Mouse (Mus musculus) kidney, embryonic 14.5 days (tissue): ENCODE data around the gene Gimap7. TPM values are rescaled to one million over a fixed set of nuclear protein-coding genes. Genes with fewer than 3 reads are reported as not detected.

Experiments
- ATAC-seq: fragments of 200-750 bp; cut with Nextera tagmentation; 2 replicates; pipeline ENCODE4 v1.8.0; 2017; ENCODE audit warnings: moderate number of reproducible peaks, mild to moderate bottlenecking, moderate TSS enrichment, moderate library complexity; ENCODE audit not compliant: low FRiP score, low TSS enrichment
- H3K27ac ChIP-seq: fragments of 300-500 bp; sonication (generic); 2 replicates; pipeline ENCODE4 v1.5.1; 2014; ENCODE audit warnings: low read depth, mild to moderate bottlenecking, low read length, moderate library complexity, mixed read lengths
- H3K27me3 ChIP-seq: fragments of 300-500 bp; sonication (generic); 2 replicates; pipeline ENCODE4 v1.6.1; 2014; ENCODE audit warnings: mild to moderate bottlenecking, low read length; ENCODE audit not compliant: control insufficient read depth, insufficient read depth
- H3K36me3 ChIP-seq: fragments of 300-500 bp; sonication (generic); 2 replicates; pipeline ENCODE4 v1.6.1; 2014; ENCODE audit warnings: low read length, mixed read lengths; ENCODE audit not compliant: control insufficient read depth, insufficient read depth
- H3K4me1 ChIP-seq: fragments of 300-500 bp; sonication (generic); 2 replicates; pipeline ENCODE4 v1.6.1; 2014; ENCODE audit warnings: low read length, mixed read lengths; ENCODE audit not compliant: control insufficient read depth, insufficient read depth
- H3K4me2 ChIP-seq: fragments of 300-500 bp; sonication (generic); replicated peaks from 2 replicates; pipeline ENCODE4 v1.6.1; 2014; ENCODE audit warnings: low read depth, mild to moderate bottlenecking, low read length
- H3K4me3 ChIP-seq: fragments of 300-500 bp; sonication (generic); 2 replicates; pipeline ENCODE4 v1.5.1; 2014; ENCODE audit warnings: mild to moderate bottlenecking, low read length
- H3K9ac ChIP-seq: fragments of 300-500 bp; sonication (generic); 2 replicates; pipeline ENCODE4 v1.6.1; 2014; ENCODE audit warnings: low read depth, mild to moderate bottlenecking, low read length, moderate library complexity
- H3K9me3 ChIP-seq: fragments of 300-500 bp; sonication (generic); 2 replicates; pipeline ENCODE4 v1.6.1; 2016; ENCODE audit warnings: low read length; ENCODE audit not compliant: control insufficient read depth
- WGBS: fragments of 180-500 bp; shearing (Covaris S2); extraction: QIAGEN DNeasy Blood & Tissue Kit; methylation state at CpG from one replicate; pipeline ENCODE4 v1.1.7; 2014; 5-methylcytosine and 5-hydroxymethylcytosine counted together
- polyA plus RNA-seq: library from polyadenylated mRNA; unstranded; fragments of >200 nt; fragmentation: Nextera tagmentation; extraction: Ambion mirVana; gene quantifications from 2 replicates; pipeline ENCODE4 v1.2.1, GENCODE M21; 2014

Gene Gimap7
- polyA plus RNA-seq, 1 experiment from 2014 or later = not detected

GRCm38 (mm10) chr6:48685694-48686665 lies 32.4 kb upstream of the Gimap7 start:
- Histone ChIP-seq H3K9me3 (no peaks in the 10 kb centered on the region), H3K9ac (no peak overlapping the region), H3K4me3 (0 out of 2 replicates have a peak overlapping the region, but pooled peaks have one; percentile 9), H3K27ac (no peak overlapping the region), H3K4me1 (no peaks in the 10 kb centered on the region), H3K4me2 (peak overlapping the region; percentile 8), H3K27me3 (no peaks in the 10 kb centered on the region), H3K36me3 (no peaks in the 10 kb centered on the region)
- WGBS = 78% methylated on average over 7 of the region's 7 CpGs
- no peak for ATAC-seq

DNA sequence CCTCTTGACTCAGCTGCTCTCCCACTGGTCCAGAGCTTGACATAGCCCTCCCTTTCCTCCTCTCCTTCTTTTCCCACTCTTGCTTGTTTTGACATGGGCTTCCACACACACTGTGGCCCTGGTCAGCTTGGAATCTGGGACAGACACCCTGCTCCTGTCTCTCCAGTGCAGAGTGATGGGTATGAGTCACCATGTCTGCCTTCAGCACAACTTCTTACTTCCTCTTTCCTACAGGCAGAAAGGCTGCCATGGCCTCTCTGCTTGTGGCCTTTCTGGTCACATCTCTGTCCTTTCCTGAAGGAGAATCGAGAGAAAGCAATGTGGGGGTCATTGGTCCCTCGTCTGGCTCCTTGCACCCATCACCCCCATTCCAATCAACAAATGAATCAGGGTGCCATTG lies 31.3 kb upstream of the Gimap7 start:
- Histone ChIP-seq H3K27ac (no peak overlapping the region), H3K27me3 (no peaks in the 10 kb centered on the region), H3K4me3 (no peak overlapping the region), H3K4me1 (no peaks in the 10 kb centered on the region), H3K36me3 (no peaks in the 10 kb centered on the region), H3K9ac (no peak overlapping the region), H3K4me2 (no peak overlapping the region), H3K9me3 (no peaks in the 10 kb centered on the region)
- WGBS = 77% methylated on average over 2 of the region's 2 CpGs
- ATAC-seq = no peak

GRCm38 (mm10) chr6:48689320-48689719 lies 29.1 kb upstream of the Gimap7 start:
- WGBS = 75% methylated on average over 2 of the region's 2 CpGs
- no peak overlapping the region for H3K4me2 ChIP-seq
- H3K36me3 ChIP-seq = no peaks in the 10 kb centered on the region
- H3K4me1 ChIP-seq = no peaks in the 10 kb centered on the region
- H3K4me3 ChIP-seq = no peak overlapping the region
- no peaks in the 10 kb centered on the region for H3K9me3 ChIP-seq
- ATAC-seq = no peak
- H3K27ac ChIP-seq = no peak overlapping the region
- H3K9ac ChIP-seq = no peak overlapping the region
- no peaks in the 10 kb centered on the region for H3K27me3 ChIP-seq

- Histone ChIP-seq H3K9ac (no peak overlapping the region), H3K27me3 (no peaks in the 10 kb centered on the region), H3K36me3 (no peaks in the 10 kb centered on the region), H3K9me3 (no peaks in the 10 kb centered on the region), H3K4me1 (no peaks in the 10 kb centered on the region), H3K4me3 (no peak overlapping the region), H3K27ac (no peak overlapping the region), H3K4me2 (no peak overlapping the region)
- 87% methylated on average over 6 of the region's 6 CpGs for WGBS
- no peak for ATAC-seq
These were observed 25.5 kb upstream of the Gimap7 start for GRCm38 (mm10) chr6:48692962-48693361.

DNA sequence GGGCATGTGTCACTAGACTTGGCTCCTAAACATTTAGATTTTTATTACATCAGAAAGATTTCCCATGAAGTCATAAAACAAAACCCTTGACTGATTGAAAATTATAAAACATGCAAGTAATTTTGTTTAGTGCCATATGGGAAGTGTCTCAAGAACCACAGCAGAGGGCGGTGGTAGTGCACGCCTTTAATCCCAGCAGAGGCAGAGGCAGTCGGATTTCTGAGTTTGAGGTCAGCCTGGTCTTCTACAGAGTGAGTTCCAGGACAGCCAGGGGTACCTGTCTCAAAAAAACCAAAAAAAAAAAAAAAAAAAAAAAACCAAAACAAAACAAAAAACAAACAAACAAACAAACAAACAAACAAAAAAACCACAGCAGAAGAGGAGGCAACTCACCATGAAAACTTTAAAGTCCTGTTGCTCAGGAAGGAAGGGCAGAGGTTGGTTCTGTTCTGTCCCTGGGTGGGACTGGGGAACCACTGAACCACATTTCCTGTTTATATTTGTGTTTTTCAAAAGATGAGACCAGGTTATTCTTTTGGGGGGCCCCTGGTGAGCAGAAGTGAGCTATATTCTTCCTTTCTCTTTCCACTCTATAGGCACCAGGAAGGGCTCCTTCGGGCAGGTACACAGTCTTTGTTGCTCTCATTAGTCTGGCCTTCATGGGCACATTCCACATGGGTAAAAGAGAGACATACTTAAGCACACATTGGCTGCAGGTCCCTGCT lies 21.4 kb upstream of the Gimap7 start:
- no peaks in the 10 kb centered on the region for H3K9me3 ChIP-seq
- H3K4me2 ChIP-seq = no peak overlapping the region
- peak overlapping the region; percentile 31; the same call in 1 of the 2 replicates for H3K27ac ChIP-seq
- no peak for ATAC-seq
- no peak overlapping the region for H3K9ac ChIP-seq
- H3K4me3 ChIP-seq = no peak overlapping the region
- 77% methylated on average over 4 of the region's 4 CpGs for WGBS
- no peaks in the 10 kb centered on the region for H3K27me3 ChIP-seq
- no peaks in the 10 kb centered on the region for H3K36me3 ChIP-seq
- H3K4me1 ChIP-seq = no peaks in the 10 kb centered on the region

GRCm38 (mm10) chr6:48697555-48697930 lies 20.9 kb upstream of the Gimap7 start:
- H3K27ac ChIP-seq = peak overlapping the region; percentile 31; the same call in 1 of the 2 replicates

DNA sequence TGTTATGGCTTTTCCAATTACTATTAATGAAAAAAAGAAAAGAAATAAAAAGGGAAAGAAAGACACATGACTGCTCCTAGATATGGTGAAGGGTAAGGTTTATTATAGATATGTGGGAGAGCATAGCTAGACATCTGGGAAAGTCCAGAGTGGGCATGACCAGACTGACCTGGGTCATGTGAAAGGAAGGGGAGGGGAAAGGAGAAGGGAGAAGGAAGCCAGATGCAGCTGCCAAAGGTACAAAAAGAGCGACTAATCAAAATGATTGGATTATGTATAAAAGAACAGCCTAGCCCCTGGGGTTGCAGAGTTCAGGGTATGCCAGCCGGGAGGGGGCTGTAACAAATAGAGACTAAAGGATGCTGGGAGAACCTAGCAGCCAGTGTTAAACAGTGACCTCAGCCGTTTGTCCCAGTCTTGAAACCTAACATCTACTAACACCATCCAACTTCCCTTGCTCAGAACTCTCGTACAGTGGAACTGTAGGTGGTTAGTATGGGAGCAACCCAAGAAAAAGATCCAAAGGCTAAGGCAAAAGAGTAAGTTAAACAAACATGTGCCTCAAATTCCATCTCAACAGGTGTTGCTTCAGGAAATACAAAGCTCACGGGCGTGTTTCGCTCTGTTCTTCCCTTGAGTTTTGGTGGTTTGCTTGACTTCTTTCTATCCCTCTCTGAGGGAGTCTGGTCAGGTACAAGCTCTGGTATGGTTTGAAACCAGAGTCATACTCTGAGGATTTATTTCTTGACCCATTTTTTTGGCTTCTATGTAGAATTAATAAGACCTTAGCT lies 20.2 kb upstream of the Gimap7 start:
- H3K9me3 ChIP-seq = no peaks in the 10 kb centered on the region
- no peaks in the 10 kb centered on the region for H3K27me3 ChIP-seq
- H3K9ac ChIP-seq = no peak overlapping the region
- no peak overlapping the region for H3K4me2 ChIP-seq
- ATAC-seq = no peak
- H3K36me3 ChIP-seq = no peaks in the 10 kb centered on the region
- no peaks in the 10 kb centered on the region for H3K4me1 ChIP-seq
- 83% methylated on average over 7 of the region's 7 CpGs for WGBS
- H3K4me3 ChIP-seq = no peak overlapping the region
- no peak overlapping the region for H3K27ac ChIP-seq

More at GRCm38 (mm10) chr6:48697555-48697930, 20.9 kb upstream of the Gimap7 start:
- Histone ChIP-seq H3K4me2 (no peak overlapping the region), H3K4me1 (no peaks in the 10 kb centered on the region), H3K4me3 (no peak overlapping the region), H3K36me3 (no peaks in the 10 kb centered on the region), H3K27me3 (no peaks in the 10 kb centered on the region), H3K9ac (no peak overlapping the region), H3K9me3 (no peaks in the 10 kb centered on the region)
- no peak for ATAC-seq
- 71% methylated on average over 1 of the region's 1 CpGs for WGBS

GRCm38 (mm10) chr6:48698888-48699287 lies 19.5 kb upstream of the Gimap7 start:
- Histone ChIP-seq H3K4me2 (no peak overlapping the region), H3K27me3 (no peaks in the 10 kb centered on the region), H3K9ac (no peak overlapping the region), H3K9me3 (no peaks in the 10 kb centered on the region), H3K4me3 (no peak overlapping the region), H3K27ac (peak overlapping the region; percentile 38; the same call in 1 of the 2 replicates), H3K4me1 (no peaks in the 10 kb centered on the region), H3K36me3 (no peaks in the 10 kb centered on the region)
- 81% methylated on average over 3 of the region's 3 CpGs for WGBS
- no peak for ATAC-seq
